Mouse (Mus musculus) CD4-positive, CD25-positive, alpha-beta regulatory T cell, adult 2 months (primary cell): ENCODE measurements around the gene Tef.

Experiments
- DNase-seq: peaks from one replicate; pipeline ENCODE4 v3.0.0-alpha.2; 2012; ENCODE audit warnings: low read depth, low spot score

Gene Tef

GRCm38 (mm10) chr15:81798421-81798820, 3.8 kb upstream of the Tef start:
- DNase-seq, result no peak

- DNase-seq, result no peak
These were observed 1.8 kb upstream of the Tef start for GRCm38 (mm10) chr15:81800391-81800790.

GRCm38 (mm10) chr15:81802941-81803351, 725 bp downstream of the Tef start:
- no peak for DNase-seq

- no peak for DNase-seq
These were observed 1.3 kb downstream of the Tef start for GRCm38 (mm10) chr15:81803425-81803951.

- DNase-seq, result no peak
These were observed 2.0 kb downstream of the Tef start for GRCm38 (mm10) chr15:81804172-81804571.

- no peak for DNase-seq
These were observed 2.7 kb downstream of the Tef start for GRCm38 (mm10) chr15:81804883-81805282.

GRCm38 (mm10) chr15:81805624-81806023, 3.4 kb downstream of the Tef start:
- no peak for DNase-seq

GRCm38 (mm10) chr15:81806621-81807404, 4.6 kb downstream of the Tef start:
- no peak for DNase-seq

- DNase-seq, result no peak
These were observed 6.6 kb downstream of the Tef start for GRCm38 (mm10) chr15:81808799-81809198.

- DNase-seq, result no peak
These were observed 7.3 kb downstream of the Tef start for GRCm38 (mm10) chr15:81809550-81809949.

GRCm38 (mm10) chr15:81810150-81810549, 7.9 kb downstream of the Tef start:
- DNase-seq, result peak; percentile 62

GRCm38 (mm10) chr15:81810671-81811598, 8.7 kb downstream of the Tef start:
- peak; percentile 99 for DNase-seq

GRCm38 (mm10) chr15:81811599-81811996, 9.4 kb downstream of the Tef start:
- no peak for DNase-seq

GRCm38 (mm10) chr15:81812287-81812686, 10.1 kb downstream of the Tef start:
- DNase-seq, result no peak

- no peak for DNase-seq
These were observed 10.7 kb downstream of the Tef start for GRCm38 (mm10) chr15:81812696-81813631.

- DNase-seq, result no peak
These were observed 11.9 kb downstream of the Tef start for GRCm38 (mm10) chr15:81813986-81814705.

- DNase-seq, result no peak
These were observed 12.6 kb downstream of the Tef start for GRCm38 (mm10) chr15:81814716-81815370.

GRCm38 (mm10) chr15:81818404-81818803, 16.2 kb downstream of the Tef start:
- DNase-seq, result no peak

GRCm38 (mm10) chr15:81822631-81823030, 20.4 kb downstream of the Tef start:
- no peak for DNase-seq

GRCm38 (mm10) chr15:81824832-81825231, 22.6 kb downstream of the Tef start:
- no peak for DNase-seq
